Mouse (Mus musculus) adrenal gland, postnatal 4 days (tissue): ENCODE results near the gene Ddx10. TPM values are rescaled to one million over a fixed set of nuclear protein-coding genes. Genes with fewer than 3 reads are reported as not detected.

Source experiments
- total RNA-seq, 2 experiments: library from RNA; stranded (reverse); gene quantifications; 2 replicates each; pipeline ENCODE4 v1.2.3; 2021

Ddx10 gene
- total RNA-seq, 2 experiments from 2014 or later = 23.5 to 26.9 TPM

Other genes with a start within 250 kb of the Ddx10 start
- 1 to 10 TPM in 1 of 2 experiments, under 1 TPM in 1; 0.68 to 1.8 TPM for gene Exph5, start 53.6 kb upstream of the Ddx10 start, total RNA-seq
- 10 to 100 TPM; 23.3 to 25.1 TPM for gene Kdelc2, start 136.0 kb upstream of the Ddx10 start, total RNA-seq
- 1 to 10 TPM; 1.9 to 2.3 TPM for gene 4930550C14Rik, start 154.3 kb upstream of the Ddx10 start, total RNA-seq